In the genomic region with DNA sequence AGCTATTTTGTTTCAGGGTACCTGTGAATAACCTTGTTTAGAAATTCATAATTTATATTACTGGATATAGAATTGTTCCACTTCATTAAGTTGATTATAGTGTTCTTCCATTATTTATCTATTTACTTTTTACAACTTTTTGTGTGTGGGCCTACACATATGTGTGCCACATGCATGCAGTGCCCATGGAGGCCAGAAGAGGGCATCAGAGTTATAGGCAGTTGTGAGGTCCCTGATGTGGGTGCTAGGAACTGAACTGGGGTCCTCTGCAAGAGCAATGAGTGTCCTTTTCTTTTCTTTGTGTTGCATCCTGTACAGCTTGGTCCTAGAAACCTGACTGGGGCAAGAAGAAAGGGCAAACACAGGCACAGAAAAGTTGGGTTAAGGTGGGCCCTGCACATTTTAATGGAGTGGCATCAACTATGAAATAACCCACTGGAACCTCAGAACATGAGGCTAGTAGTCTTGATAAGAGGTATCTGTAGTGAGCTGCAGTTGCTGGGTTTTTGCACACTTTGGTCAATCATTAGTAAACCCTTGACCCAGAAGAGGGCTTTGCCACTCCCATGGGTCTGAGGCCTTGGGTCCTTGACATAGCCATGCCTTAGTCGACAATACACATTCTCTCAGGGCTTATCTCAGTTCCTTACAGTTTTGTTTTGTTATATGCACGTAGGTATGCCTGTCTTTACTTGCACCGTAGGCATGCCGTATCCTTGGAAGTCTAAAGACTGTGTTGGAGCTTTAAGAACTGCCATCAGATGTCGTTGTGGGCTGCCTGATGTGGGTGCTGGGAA, we compare ENCODE assay signal across 14 mouse cellular contexts. TPM values are rescaled to one million over a fixed set of nuclear protein-coding genes. Genes with fewer than 3 reads are reported as not detected.
A peak's percentile ranks its signal among the peaks of the same experiment; 100 is the strongest.
DNase-seq lines count a peak whose midpoint lies in the region; ATAC-seq and TF ChIP-seq lines count a peak whose summit lies in the region.
"Had no signal": no experiment of that assay in that cellular context is flagged by ENCODE, and none has a peak within 500 bp of the region (broad histone marks: within the 10 kb centered on the region; RNA-seq: fewer than 3 reads in every experiment).

No protein-coding gene starts in this region.

- no peak for ATAC-seq in kidney, embryonic 14.5 days (ENCODE audit: low FRiP score, low TSS enrichment)

- no peak overlapping the region for H3K4me2 ChIP-seq in kidney, embryonic 14.5 days (replicated peaks; ENCODE audit: low read depth, low read length)

- H3K4me1 ChIP-seq in kidney, embryonic 14.5 days (ENCODE audit: control insufficient read depth, insufficient read depth, low read length): peaks cover 4% of the 10 kb centered on the region; the same call in 1 of the 2 replicates
- no peaks in the 10 kb centered on the region; the same call in none of the 2 replicates for H3K4me1 ChIP-seq in testis, adult 2 months (ENCODE audit: control insufficient read depth, insufficient read depth, low read length)
- H3K4me1 ChIP-seq in forebrain, embryonic 10.5 days: peaks cover 18% of the 10 kb centered on the region

- DNase-seq in kidney, adult 9 months: peak; percentile 39
- no peak for DNase-seq in testis, postnatal 14 days (ENCODE audit: low spot score)
- peak; percentile 55 for DNase-seq in NIH3T3 (ENCODE audit: low read depth)
- DNase-seq in naive thymus-derived CD4-positive, alpha-beta T cell, adult 2 months (ENCODE audit: low read depth): peak; percentile 39
- DNase-seq in forebrain, embryonic 10.5 days (ENCODE audit: extremely low spot score, low spot score): no peak
- no peak for DNase-seq in gastrocnemius, postnatal 10 days
- DNase-seq: heart, postnatal 36 days had no signal

- no peaks in the 10 kb centered on the region for H3K27me3 ChIP-seq in kidney, embryonic 14.5 days (ENCODE audit: control insufficient read depth, insufficient read depth, low read length)
- no peaks in the 10 kb centered on the region for H3K27me3 ChIP-seq in testis, adult 2 months (ENCODE audit: control insufficient read depth, insufficient read depth, low read length)
- H3K27me3 ChIP-seq in forebrain, embryonic 10.5 days (ENCODE audit: poor library complexity, severe bottlenecking): no peaks in the 10 kb centered on the region

- H3K36me3 ChIP-seq in kidney, embryonic 14.5 days (ENCODE audit: control insufficient read depth, insufficient read depth, low read length): no peaks in the 10 kb centered on the region
- H3K36me3 ChIP-seq in testis, adult 2 months (ENCODE audit: control insufficient read depth, insufficient read depth, low read length): no peaks in the 10 kb centered on the region
- no peaks in the 10 kb centered on the region for H3K36me3 ChIP-seq in forebrain, embryonic 10.5 days (replicated peaks)
- H3K36me3 ChIP-seq: limb, embryonic 10.5 days had no signal

- peaks cover 3% of the 10 kb centered on the region; the same call in 1 of the 2 replicates for H3K9me3 ChIP-seq in kidney, embryonic 14.5 days (ENCODE audit: control insufficient read depth, low read length)
- H3K9me3 ChIP-seq in forebrain, embryonic 10.5 days: peaks cover 3% of the 10 kb centered on the region; the same call in 1 of the 2 replicates
- H3K9me3 ChIP-seq: limb, embryonic 10.5 days had no signal

- no peak overlapping the region for H3K4me3 ChIP-seq in kidney, embryonic 14.5 days (ENCODE audit: low read length)
- no peak overlapping the region for H3K4me3 ChIP-seq in testis, adult 2 months (ENCODE audit: control insufficient read depth, low read depth, low read length)
- H3K4me3 ChIP-seq in forebrain, embryonic 10.5 days: no peak overlapping the region

- TF ChIP-seq CTCF in testis, adult 2 months (IDR thresholded peaks at IDR 0.05; ENCODE audit: control insufficient read depth, insufficient read depth, insufficient replicate concordance, low read depth, low read length): peak; percentile 33; the same call in 1 of the 2 replicates

- H3K27ac ChIP-seq in kidney, embryonic 14.5 days (ENCODE audit: low read depth, low read length): no peak overlapping the region
- H3K27ac ChIP-seq in testis, adult 2 months (ENCODE audit: control insufficient read depth, insufficient read depth, low read depth, low read length): no peak overlapping the region
- H3K27ac ChIP-seq in forebrain, embryonic 10.5 days: no peak overlapping the region

- H3K9ac ChIP-seq in kidney, embryonic 14.5 days (ENCODE audit: low read depth, low read length): no peak overlapping the region

- no peak for TF ChIP-seq POLR2A in testis, adult 2 months (IDR thresholded peaks at IDR 0.05; ENCODE audit: control insufficient read depth, low read depth, low read length)

- 95% methylated on average over 5 of the region's 5 CpGs for WGBS in kidney, embryonic 14.5 days
- 92% methylated on average over 5 of the region's 5 CpGs for WGBS in forebrain, embryonic 10.5 days

RNA-seq across cellular contexts. Expression of a gene that starts 1.3 kb away (rescaled TPM):
- 7.5 and 14.7 TPM in 2 replicates for polyA plus RNA-seq in kidney, embryonic 14.5 days (2014; fragmentation: Nextera tagmentation; extraction: Ambion mirVana)
- 19.6 and 22.9 TPM in 2 replicates for polyA plus RNA-seq in testis, adult 2 months (2012; rRNA removed)
- polyA plus RNA-seq in forebrain, embryonic 10.5 days (2016; fragmentation: Nextera tagmentation; extraction: Ambion mirVana): 14.0 and 14.5 TPM in 2 replicates
- total RNA-seq in gastrocnemius, postnatal 10 days (2021): 10 to 100 TPM; 19.6 to 25.6 TPM

RNA-seq across cellular contexts. Expression of a gene that starts 33.8 kb away (rescaled TPM):
- 28.8 and 30.2 TPM in 2 replicates for polyA plus RNA-seq in kidney, embryonic 14.5 days (2014; fragmentation: Nextera tagmentation; extraction: Ambion mirVana)
- 5.0 and 9.1 TPM in 2 replicates for polyA plus RNA-seq in testis, adult 2 months (2012; rRNA removed)
- 28.9 and 31.2 TPM in 2 replicates for polyA plus RNA-seq in forebrain, embryonic 10.5 days (2016; fragmentation: Nextera tagmentation; extraction: Ambion mirVana)
- total RNA-seq in gastrocnemius, postnatal 10 days (2021): 1 to 10 TPM; 8.0 to 9.2 TPM

RNA-seq across cellular contexts. Expression of a gene that starts 55.4 kb away (rescaled TPM):
- not detected in 2 replicates for polyA plus RNA-seq in kidney, embryonic 14.5 days (2014; fragmentation: Nextera tagmentation; extraction: Ambion mirVana)
- 0.14 and 0.19 TPM in 2 replicates for polyA plus RNA-seq in testis, adult 2 months (2012; rRNA removed)
- not detected in 2 replicates for polyA plus RNA-seq in forebrain, embryonic 10.5 days (2016; fragmentation: Nextera tagmentation; extraction: Ambion mirVana)
- under 1 TPM in 1 of 2 experiments, not detected in 1; 0.16 TPM for total RNA-seq in gastrocnemius, postnatal 10 days (2021)
- total RNA-seq: heart, postnatal 36 days; megakaryocyte-erythroid progenitor cell, adult 5-6 weeks had no signal
- polyA plus RNA-seq: erythroblast, embryonic 14.5 days; limb, embryonic 10.5 days; neural tube, embryonic 11.5 days; stomach, embryonic 16.5 days had no signal

Comparison
In these comparisons a context has a peak if more than half of its experiments do, and no peak if none do; other contexts are left out.
1. DNase-seq: peak in kidney, adult 9 months (single experiment), NIH3T3 (single experiment) and naive thymus-derived CD4-positive, alpha-beta T cell, adult 2 months (single experiment); none in testis, postnatal 14 days (single experiment), forebrain, embryonic 10.5 days (single experiment) and gastrocnemius, postnatal 10 days (single experiment).